Mouse (Mus musculus) adrenal gland (tissue): Measurements from ENCODE around the gene Ifi35.
"Not testable (repeated sequence)": the region's sequence is repeated elsewhere in the genome, so short reads cannot be mapped to it uniquely, and the experiment has no call there.

Experiments
- intact Hi-C: fragments of 180-260 bp; cut with DNase I; formaldehyde crosslinking; loops from one replicate; pipeline ENCODE4 v1.15.1; 2025

Ifi35 gene

DNA sequence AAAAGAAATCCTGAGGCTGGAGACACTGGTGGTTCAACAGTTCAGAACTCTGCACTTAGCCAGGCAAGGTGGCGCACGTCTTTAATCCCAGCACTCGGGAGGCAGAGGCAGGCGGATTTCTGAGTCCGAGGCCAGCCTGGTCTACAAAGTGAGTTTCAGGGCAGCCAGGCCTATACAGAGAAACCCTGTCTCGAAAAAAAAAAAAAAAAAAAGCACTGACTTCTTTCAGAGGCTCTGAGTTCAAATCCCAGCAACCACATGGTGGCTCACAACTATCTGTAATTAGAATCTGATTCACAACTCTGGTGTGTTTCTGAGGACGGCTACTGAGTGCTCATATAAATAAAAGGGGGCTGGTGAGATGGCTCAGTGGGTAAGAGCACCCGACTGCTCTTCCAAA is 1.3 kb upstream of the Ifi35 start:
- intact Hi-C loops = not testable (repeated sequence)

DNA sequence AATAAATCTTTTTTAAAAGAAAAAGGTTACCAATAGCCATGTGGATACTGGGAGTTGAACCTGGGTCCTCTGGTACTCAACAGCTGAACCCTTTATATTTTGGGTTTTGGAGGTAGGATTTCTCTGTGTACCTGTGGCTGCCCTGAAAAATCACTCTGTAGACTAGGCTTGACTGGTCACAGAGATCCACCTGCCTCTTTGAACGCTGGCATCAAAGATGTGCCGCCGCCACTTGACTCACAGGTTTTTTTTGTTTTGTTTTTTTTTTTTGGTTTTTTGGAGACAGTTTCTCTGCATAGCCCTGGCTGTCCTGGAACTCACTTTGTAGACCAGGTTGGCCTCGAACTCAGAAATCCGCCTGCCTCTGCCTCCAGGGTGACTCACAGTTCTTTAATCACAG is 421 bp upstream of the Ifi35 start:
- intact Hi-C loops = no loop called here

DNA sequence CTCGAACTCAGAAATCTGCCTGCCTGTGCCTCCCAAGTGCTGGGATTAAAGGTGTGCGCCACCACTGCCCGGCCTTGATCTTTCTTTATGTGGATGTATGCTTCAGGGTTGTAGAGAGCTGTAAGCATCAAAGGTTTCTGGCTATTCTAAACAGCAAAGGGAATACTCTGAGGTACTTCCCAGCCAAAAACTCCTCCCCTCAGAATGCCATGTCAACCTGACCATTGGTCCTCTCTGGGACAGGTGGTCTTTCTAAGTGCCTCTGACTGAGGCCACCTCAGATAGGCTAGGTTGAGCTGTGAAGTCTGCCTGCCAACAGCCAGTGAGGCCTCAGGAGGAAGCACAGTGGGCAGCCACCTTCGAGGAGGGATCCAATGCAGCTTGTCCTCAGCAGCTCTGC is 692 bp downstream of the Ifi35 start:
- intact Hi-C loops = no loop called here

DNA sequence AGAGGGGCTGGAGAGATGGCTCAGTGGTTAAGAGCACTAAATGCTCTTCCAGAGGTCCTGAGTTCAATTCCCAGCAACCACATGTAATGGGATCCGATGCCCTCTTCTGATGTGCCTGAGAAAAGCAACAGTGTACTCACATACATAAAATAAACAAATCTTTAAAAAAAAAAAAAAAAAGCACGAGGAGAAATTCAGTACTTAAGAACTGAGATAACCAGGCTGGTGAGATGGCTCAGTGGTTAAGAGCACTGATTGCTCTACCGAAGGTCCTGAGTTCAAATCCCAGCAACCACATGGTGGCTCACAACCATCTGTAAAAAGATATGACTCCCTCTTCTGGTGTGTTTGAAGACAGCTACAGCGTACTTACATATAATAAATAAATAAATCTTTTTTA is 1.4 kb downstream of the Ifi35 start:
- intact Hi-C loops = not testable (repeated sequence)

DNA sequence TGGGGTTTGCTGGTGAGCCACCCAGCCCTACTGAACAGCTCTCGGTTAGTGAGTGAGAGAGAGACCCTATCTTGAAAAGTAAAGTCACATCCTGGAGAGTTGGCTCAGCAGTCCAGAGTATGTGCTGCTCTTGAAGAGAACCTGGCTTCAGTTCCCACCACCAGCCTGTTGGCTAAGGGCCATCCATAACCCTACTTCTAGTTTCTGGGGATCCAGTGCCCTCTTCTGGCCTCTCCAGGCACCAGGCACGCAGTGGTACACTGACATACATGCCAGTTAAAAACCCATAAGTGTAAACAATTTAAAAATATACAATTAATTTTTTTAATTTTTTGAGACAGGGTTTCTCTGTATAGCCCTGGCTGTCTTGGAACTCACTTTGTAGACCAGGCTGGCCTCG is 2.2 kb downstream of the Ifi35 start:
- intact Hi-C loops = no loop called here

DNA sequence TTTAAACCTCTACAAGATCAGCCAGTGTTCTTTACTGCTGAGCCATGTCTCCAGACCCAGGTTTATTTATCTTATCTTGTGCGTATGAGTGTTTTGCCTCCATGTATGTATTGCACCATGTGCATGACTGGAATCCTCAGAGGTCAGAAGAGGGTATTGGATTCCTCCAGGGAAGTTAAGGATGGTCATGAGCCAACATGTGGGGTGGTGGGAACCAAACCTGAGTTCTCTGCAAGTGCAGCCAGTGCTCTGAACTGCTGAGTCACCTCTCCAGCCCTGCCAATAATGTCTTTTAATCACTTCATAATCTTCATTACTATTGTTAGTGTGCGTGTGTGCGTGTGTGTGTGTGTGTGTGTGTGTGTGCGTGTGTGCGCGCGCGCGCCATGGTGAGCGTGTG is 3.3 kb downstream of the Ifi35 start:
- intact Hi-C loops = no loop called here

DNA sequence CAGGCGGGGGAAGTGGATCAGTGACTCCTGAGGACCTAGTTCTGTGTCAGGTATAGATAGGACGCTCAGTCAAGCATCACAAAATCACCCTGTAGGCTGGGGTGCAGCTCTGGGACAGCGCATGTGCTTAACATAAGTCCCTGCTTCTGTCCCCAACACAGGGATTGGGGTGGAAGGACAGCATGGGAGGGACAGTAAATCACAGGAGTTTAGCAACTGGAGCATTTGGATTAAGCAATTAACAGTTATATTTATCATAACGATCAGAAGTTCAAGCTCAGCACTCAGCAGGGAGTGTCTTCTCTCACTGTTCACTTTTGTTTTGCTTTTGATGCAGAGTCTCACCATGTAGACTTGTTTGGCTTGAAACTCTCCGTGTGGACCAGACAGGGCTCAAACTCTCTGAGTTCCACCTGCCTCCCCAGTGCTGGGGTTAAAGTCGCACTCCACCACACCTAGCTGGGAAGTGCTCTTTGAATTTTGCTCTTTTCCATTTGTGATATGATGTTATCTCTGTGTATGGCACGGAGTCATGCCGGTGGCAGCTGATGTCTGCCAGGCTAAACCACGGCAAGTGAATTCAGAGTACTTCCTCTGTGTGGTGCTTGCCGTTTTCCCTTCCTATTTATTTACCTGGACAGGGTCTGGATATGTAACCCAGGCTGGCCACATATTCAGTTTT is 4.0 kb downstream of the Ifi35 start:
- intact Hi-C loops = no loop called here

DNA sequence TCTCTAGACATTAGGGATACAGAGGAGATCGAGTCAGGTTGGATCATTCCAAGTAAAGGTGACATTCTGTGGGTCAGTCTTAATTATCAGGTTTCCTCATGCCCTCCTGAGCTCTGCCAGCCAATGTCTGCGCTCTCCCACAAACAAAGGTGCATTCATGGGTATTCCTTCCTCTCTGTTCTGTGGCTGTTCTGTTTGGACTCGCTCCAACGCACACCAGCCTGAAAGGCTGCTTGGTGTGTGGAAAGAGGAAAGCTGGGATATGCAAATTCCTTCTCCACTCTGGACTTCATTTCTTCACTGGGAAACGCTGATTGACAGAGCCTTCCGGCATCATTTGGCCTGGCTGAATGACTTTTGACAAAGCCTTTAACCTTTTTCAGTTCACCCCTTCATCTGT is 6.5 kb downstream of the Ifi35 start:
- intact Hi-C loops = no loop called here

DNA sequence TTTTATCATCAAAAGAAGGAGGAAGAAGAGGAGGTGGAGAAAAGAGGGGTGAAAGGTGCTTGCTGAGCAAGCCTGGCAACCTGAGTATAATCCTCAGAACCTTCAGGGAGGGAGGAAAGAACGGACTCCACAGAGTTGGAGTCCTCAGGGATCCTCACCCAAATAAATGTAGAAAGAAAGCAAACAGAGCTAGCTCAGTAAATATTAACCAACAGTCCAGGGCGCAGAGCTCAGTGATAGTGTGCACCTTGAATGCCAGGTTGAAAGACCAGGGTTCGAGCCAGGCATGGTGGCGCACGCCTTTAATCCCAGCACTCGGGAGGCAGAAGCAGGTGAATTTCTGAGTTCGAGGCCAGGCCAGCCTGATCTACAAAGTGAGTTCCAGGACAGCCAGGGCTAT is 7.4 kb downstream of the Ifi35 start:
- intact Hi-C loops = no loop called here

DNA sequence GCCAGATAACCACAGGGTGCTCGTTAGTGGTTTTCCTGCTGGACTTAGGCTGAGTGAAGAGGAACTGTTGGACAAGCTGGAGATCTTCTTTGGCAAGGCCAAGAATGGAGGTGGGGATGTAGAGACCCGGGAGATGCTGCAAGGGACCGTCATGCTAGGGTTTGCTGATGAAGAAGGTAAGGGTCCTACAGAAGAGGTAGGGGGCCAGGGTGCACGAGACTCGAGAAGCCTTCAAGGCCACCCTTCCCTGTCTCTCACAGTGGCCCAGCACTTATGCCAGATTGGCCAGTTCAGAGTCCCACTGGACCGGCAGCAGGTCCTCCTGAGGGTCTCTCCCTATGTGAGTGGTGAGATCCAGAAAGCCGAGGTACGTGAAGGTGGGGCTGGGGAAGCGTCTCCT is 9.4 kb downstream of the Ifi35 start:
- intact Hi-C loops = no loop called here

DNA sequence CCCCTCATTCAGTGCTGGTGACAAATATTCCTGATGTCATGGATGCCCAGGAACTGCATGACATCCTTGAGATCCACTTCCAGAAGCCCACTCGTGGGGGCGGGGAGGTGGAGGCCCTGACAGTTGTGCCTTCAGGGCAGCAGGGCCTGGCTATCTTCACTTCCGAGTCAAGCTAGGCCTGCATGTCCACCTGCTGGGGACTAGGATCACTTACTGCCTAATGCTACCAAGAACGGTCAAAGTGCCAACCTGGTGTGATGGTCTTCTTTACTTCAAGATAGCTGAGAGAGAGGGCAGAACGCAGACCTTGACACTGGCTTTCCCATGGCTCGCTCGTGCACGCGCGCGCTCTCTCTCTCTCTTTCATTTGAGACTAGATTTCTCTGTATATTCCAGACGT is 10.0 kb downstream of the Ifi35 start:
- intact Hi-C loops = no loop called here

DNA sequence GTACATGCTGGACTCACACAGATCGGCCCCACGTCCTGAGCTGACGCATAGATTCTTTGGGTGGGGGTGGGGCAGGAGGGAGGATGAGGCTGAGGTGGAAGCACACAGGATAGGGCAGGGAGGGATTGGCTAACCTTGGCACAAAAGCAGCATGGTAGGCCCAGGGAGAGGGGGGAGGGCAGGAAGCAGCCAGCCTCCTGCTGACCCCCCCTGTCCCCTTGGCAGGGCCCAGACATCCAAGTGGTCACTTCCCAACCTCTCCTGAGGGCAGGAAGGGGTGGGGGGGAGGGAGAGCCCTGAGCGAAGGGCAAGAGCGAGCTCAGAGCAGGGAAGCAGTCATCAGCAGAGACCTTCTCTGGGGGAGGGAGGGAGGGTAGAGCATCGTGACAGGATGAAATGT is 11.5 kb downstream of the Ifi35 start:
- intact Hi-C loops = no loop called here

DNA sequence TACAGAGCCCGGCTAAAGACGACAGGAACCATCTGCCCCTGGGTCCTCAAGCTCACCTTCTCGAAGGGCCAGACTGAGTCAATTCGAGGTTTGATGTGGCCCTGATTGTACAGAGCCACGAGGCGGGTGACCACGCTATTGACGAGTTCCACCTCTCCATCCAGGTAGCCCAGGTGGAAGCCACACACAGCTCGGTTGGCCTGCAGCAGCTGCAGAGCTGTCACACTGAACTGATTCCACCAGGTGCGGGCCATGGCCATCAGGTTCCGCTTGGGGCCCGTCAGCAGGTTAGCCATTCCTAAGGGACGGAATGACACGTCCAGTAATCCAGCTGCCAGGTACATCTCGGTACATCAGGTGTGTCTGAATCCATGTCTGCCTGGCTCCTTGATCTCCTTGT is 12.1 kb downstream of the Ifi35 start:
- intact Hi-C loops = no loop called here

DNA sequence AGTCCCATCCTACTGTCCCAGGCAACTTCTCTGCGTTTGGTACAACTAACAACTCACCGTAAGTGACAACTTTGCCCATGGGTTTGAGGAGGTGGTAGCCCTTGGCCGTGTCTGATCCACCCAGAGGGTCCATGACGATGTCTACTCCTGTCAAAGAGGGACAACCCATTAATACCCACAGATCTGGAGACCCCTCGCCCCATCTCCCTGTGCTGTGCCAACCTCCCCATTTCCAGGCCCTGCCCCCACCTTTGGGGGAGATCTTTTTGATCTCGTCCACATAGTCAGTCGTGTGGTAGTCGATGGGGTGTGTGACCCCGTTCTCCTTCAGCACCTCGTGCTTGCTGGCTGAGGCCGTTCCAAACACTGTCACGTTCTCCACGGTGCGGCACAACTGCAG is 13.9 kb downstream of the Ifi35 start:
- intact Hi-C loops = no loop called here

DNA sequence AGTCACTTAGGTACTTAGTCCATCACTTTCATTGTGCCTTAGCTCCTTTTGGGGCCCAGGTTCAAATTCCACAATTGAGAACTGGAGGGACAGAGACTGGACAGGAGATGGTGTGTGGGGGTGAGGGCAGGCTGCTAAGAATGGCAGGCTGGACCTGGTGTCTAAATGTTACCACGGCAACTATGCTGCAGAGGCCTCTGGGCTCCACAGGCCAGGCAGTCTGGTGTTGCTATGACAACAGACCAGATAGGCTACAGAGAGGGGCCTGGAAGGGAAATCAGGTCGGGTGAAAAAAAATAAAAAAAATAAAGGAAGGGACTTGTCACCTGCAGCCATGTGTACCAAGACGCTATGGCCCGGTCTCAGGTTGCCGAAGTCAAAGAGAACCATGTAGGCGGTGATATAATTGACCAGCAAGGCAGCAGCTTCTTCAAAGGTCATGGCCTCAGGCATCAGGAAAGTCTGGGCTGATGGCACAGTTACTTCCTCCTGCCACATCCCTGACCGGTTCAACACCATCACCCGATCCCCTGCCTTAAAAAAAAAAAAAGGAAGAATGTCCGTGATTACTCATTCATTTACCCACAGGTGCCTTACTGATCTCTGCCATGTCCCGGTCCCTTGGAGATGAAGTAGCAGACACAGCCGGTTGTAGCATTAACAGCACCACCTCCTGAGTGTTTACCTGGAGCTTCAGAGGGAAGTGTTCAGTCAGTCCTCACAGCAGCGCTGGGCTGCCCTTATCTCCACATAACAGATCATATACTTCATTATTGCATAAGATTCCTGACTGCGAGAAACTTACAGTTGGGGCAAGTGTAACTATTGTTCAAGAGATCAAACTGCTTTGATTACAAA is 14.6 kb downstream of the Ifi35 start:
- intact Hi-C loops = no loop called here

DNA sequence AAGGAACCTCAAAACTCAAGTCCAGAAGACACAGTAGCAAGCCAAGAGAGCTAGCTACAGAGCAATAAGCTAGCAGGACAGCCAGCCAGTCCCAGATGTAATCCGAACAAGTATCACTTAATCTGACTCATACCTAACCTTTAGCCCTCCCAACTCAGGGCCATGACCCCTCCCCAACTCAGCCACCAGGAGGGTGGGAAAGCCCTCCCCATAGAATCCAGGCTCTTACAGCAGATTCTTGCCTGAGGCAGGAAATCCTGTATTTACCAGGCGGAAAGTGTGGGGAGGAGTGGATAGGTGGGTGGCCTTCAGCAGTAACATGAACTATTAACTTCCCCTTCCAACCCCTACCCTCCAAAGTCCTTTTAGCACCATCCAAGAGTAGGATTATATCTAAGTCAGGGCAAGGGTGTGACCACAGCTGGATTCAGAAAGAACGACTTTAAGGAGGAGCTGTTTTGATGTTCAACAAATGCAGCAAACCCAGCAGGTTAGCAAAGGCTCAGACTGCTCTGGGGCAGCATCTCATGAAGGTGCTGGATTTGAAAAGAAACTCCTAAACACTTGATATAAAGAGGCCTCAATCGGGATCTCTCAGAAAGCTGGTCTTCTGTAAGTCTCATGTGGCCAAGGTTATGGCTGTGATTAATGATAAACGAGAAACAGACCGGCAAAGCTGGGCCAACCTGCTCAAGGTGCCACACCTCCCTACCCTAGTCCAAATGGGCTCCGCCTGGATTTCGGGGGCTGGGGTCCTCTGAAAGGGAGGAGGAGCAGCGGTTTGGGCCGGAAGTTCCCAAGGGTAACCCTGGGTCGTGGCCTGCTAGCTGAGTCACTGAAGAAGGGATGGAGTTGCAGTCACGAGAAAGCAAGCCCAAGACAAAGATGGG is 16.2 kb downstream of the Ifi35 start, which contains the start of gene Rnd2:
Gene Rnd2 (plus strand): TSS at position 789 of the 890 bp plus-strand sequence.
- intact Hi-C loops = loop anchor here (5.0 kb wide), 1 partner anchor 83 kb away; no protein-coding TSS in a partner anchor

DNA sequence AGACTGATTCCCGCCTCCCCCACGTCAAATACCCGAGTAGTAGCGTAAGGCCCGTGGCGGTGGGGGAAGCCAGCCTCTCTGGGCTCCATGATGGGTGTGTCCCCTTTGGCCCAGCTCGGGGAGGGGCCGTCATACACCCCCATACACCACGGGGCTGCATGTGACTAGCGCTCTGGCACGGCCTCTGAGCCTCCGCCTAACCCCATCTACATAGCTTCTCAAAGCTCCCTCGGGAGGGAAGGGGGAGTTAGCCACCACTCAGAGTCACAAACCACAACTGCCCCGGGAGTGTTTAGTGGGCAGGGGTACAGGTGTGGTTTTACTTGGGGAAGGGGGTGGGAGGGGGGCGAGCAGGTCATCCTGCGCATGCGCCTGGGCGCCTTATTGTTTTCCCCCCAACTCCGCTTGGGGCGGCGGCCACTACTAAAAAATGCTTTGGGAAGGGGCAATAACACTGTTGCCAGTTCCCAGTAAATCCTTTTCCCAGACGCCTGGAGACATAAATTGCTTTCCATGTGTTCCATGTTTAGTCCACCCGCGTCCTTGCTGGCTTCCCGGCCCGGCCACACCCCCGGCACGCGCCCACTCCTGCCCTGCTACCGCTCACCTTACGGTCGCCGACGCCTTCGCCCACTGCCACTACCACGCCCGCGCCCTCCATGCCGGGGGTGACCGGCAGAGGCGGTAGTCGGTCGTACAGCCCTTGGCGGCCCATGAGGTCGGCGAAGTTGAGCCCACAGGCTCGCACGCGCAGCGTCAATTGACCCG is 17.1 kb downstream of the Ifi35 start:
- intact Hi-C loops = loop anchor here (5.0 kb wide), 1 partner anchor 82 kb away; no protein-coding TSS in a partner anchor

DNA sequence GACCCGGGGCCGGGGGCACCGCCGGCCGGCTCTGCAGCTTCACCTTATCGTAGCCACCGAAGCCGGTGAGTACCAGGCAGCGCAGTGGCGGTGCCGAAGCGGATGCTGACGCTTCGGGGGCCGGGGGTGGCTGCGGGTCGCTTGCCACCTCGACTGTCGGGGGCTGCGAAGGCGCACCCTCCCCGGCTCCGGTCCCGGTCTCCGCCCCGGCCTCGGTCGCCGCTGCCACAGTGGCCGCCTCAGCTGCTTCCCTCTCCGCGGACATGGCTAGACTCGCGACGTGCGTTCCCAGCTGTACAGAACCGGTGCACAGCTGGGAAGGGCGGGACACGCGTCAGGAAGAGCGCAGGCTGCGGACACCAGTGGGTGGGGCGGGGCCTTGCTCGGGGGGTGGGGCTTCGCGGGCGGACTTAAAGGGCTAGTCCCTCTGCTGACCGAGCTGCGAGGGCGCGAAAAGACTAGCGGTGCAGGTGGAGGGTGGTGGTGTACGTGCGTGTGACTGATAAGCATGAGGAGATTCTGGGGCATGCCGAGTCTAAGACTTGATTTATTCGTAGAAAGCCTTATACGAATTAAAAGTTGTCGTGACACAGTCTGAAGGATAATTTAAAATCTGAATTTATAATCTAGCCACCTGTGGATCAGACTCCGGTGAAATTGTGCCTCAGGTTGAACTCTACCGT is 17.8 kb downstream of the Ifi35 start, which contains the start of gene Vat1:
Gene Vat1 (minus strand): TSS at position 362 of the 683 bp plus-strand sequence.
- intact Hi-C loops = loop anchor here (5.0 kb wide), 1 partner anchor 81 kb away; no protein-coding TSS in a partner anchor

DNA sequence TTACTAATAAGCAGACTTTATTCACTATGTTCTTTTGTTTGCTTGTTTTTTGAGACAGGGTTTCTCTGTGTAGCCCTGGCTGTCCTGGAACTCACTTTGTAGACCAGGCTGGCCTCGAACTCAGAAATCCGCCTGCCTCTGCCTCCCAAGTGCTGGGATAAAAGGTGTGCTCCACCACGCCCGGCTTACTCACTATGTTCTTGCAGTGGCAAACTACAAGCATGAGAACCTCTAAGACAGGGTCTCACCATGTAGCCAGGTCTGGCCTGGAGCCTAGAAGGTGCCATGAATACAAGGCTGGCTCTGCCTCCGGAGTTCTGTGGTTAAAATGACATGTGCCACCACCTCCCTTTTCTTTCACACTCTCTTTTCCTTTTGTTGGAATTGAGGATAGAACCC is 18.3 kb downstream of the Ifi35 start:
- intact Hi-C loops = loop anchor here (5.0 kb wide), 1 partner anchor 81 kb away; no protein-coding TSS in a partner anchor
